Mouse (Mus musculus) stomach, embryonic 14.5 days (tissue): ENCODE measurements around the gene Vmn1r55. TPM values are rescaled to one million over a fixed set of nuclear protein-coding genes. Genes with fewer than 3 reads are reported as not detected.
"Not testable (repeated sequence)": the region's sequence is repeated elsewhere in the genome, so short reads cannot be mapped to it uniquely, and the experiment has no call there.

Source experiments
- ATAC-seq: fragments of 200-750 bp; cut with Nextera tagmentation; 2 replicates; pipeline ENCODE4 v1.8.0; 2017; ENCODE audit warnings: low read depth, moderate TSS enrichment; ENCODE audit not compliant: insufficient number of reproducible peaks, insufficient read depth, low FRiP score
- H3K27ac ChIP-seq: fragments of 300-500 bp; sonication (generic); 2 replicates; pipeline ENCODE4 v1.5.1; 2014; ENCODE audit warnings: mild to moderate bottlenecking, low read length, moderate library complexity, mixed read lengths
- H3K27me3 ChIP-seq: fragments of 300-500 bp; sonication (generic); 2 replicates; pipeline ENCODE4 v1.6.1; 2014; ENCODE audit warnings: low read length, control low read depth, mixed read lengths; ENCODE audit not compliant: control insufficient read depth, insufficient read depth
- H3K36me3 ChIP-seq: fragments of 300-500 bp; sonication (generic); 2 replicates; pipeline ENCODE4 v1.6.1; 2014; ENCODE audit warnings: mild to moderate bottlenecking, control low read depth, low read length, moderate library complexity, mixed read lengths; ENCODE audit not compliant: control insufficient read depth, insufficient read depth
- H3K4me1 ChIP-seq: fragments of 300-500 bp; sonication (generic); 2 replicates; pipeline ENCODE4 v1.6.1; 2014; ENCODE audit warnings: low read length, control low read depth, mixed read lengths; ENCODE audit not compliant: control insufficient read depth, insufficient read depth
- H3K4me2 ChIP-seq: fragments of 300-500 bp; sonication (generic); replicated peaks from 2 replicates; pipeline ENCODE4 v1.6.1; 2014; ENCODE audit warnings: low read depth, low read length, control low read depth
- H3K4me3 ChIP-seq: fragments of 300-500 bp; sonication (generic); 2 replicates; pipeline ENCODE4 v1.5.1; 2014; ENCODE audit warnings: low read depth, low read length, control low read depth
- H3K9ac ChIP-seq: fragments of 300-500 bp; sonication (generic); replicated peaks from 2 replicates; pipeline ENCODE4 v1.6.1; 2014; ENCODE audit warnings: low read depth, mild to moderate bottlenecking, control low read depth, low read length, moderate library complexity, mixed read lengths
- H3K9me3 ChIP-seq: fragments of 300-500 bp; sonication (generic); 2 replicates; pipeline ENCODE4 v1.6.1; 2016; ENCODE audit warnings: low read depth, low read length, control low read depth; ENCODE audit not compliant: control insufficient read depth
- WGBS: fragments of 180-500 bp; shearing (Covaris S2); extraction: QIAGEN DNeasy Blood & Tissue Kit; methylation state at CpG from one replicate; pipeline ENCODE4 v1.1.7; 2014; 5-methylcytosine and 5-hydroxymethylcytosine counted together
- polyA plus RNA-seq: library from polyadenylated mRNA; unstranded; fragments of >200 nt; fragmentation: Nextera tagmentation; extraction: Ambion mirVana; gene quantifications from 2 replicates; pipeline ENCODE4 v1.2.1, GENCODE M21; 2014

Vmn1r55 gene
- polyA plus RNA-seq = not detected in 2 replicates

DNA sequence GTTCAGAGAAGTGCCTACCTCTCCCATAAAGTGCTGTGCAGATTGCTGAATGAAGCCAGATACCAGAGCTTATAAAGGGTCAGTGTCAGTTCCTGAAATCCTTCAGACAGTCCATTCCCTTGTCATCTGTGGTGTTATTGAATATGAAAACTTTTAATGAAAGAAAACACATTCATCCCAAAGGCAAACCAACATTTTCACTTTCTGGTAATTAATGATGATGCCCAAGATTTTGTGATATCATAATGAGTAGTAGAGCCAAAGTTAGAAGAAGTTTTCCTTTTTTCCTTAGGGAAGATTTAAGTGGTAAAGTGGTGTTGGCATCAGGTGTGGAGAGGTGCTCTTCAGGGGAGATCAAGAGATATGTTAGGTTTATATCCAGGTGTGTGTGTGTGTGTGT, at the start of gene Vmn1r55:
TSS of gene Vmn1r55 (minus strand) at position 101 of the 400 bp plus-strand sequence.
- not testable (repeated sequence) for H3K9ac ChIP-seq, H3K4me1 ChIP-seq, H3K27ac ChIP-seq, H3K36me3 ChIP-seq, H3K4me3 ChIP-seq, H3K9me3 ChIP-seq, ATAC-seq, H3K27me3 ChIP-seq, H3K4me2 ChIP-seq

GRCm38 (mm10) chr7:5196647-5197046, 47.2 kb upstream of the Vmn1r55 start, which contains the start of gene Vmn1r56:
TSS of gene Vmn1r56 (minus strand) at chr7:5196747.
- H3K9me3 ChIP-seq, H3K4me3 ChIP-seq, H3K9ac ChIP-seq, ATAC-seq, H3K27me3 ChIP-seq, H3K36me3 ChIP-seq, H3K4me1 ChIP-seq, H3K27ac ChIP-seq, H3K4me2 ChIP-seq: not testable (repeated sequence)

GRCm38 (mm10) chr7:5125549-5126406, 23.7 kb downstream of the Vmn1r55 start, which contains the start of gene Rasl2-9:
TSS of gene Rasl2-9 (minus strand) at chr7:5125950.
- Histone ChIP-seq H3K27me3 (no peaks in the 10 kb centered on the region), H3K36me3 (no peaks in the 10 kb centered on the region), H3K4me1 (no peaks in the 10 kb centered on the region), H3K27ac (no peak within 1 kb of the TSS), H3K4me3 (peak within 1 kb of the TSS; percentile 13), H3K9me3 (no peaks in the 10 kb centered on the region), H3K4me2 (peak within 1 kb of the TSS; percentile 46), H3K9ac (no peak within 1 kb of the TSS)
- peak; percentile 74; the same call in 1 of the 2 replicates for ATAC-seq
- 17% methylated on average over 42 of the region's 42 CpGs for WGBS

GRCm38 (mm10) chr7:5125078-5125477, 24.4 kb downstream of the Vmn1r55 start:
- 81% methylated on average over 8 of the region's 8 CpGs for WGBS
- no peaks in the 10 kb centered on the region for H3K36me3 ChIP-seq
- no peak overlapping the region for H3K27ac ChIP-seq
- no peaks in the 10 kb centered on the region for H3K27me3 ChIP-seq
- no peaks in the 10 kb centered on the region for H3K4me1 ChIP-seq
- H3K4me2 ChIP-seq = no peak overlapping the region
- no peak overlapping the region for H3K4me3 ChIP-seq
- ATAC-seq = no peak
- no peaks in the 10 kb centered on the region for H3K9me3 ChIP-seq
- no peak overlapping the region for H3K9ac ChIP-seq

- Histone ChIP-seq H3K4me1 (no peaks in the 10 kb centered on the region), H3K9ac (no peak within 1 kb of the TSS), H3K27me3 (no peaks in the 10 kb centered on the region), H3K27ac (no peak within 1 kb of the TSS), H3K4me3 (no peak within 1 kb of the TSS), H3K36me3 (no peaks in the 10 kb centered on the region), H3K9me3 (no peaks in the 10 kb centered on the region), H3K4me2 (no peak within 1 kb of the TSS)
- no peak for ATAC-seq
- WGBS = 88% methylated on average over 3 of the region's 3 CpGs
Measured at GRCm38 (mm10) chr7:5116850-5117249, 32.6 kb downstream of the Vmn1r55 start, which contains the start of gene Rfpl4. TSS of gene Rfpl4 (minus strand) at chr7:5116950.

GRCm38 (mm10) chr7:5112701-5113100, 36.8 kb downstream of the Vmn1r55 start:
- no peaks in the 10 kb centered on the region for H3K9me3 ChIP-seq
- H3K27ac ChIP-seq = no peak overlapping the region
- no peaks in the 10 kb centered on the region for H3K27me3 ChIP-seq
- no peak overlapping the region for H3K9ac ChIP-seq
- no peaks in the 10 kb centered on the region for H3K36me3 ChIP-seq
- 34% methylated on average over 3 of the region's 3 CpGs for WGBS
- no peaks in the 10 kb centered on the region for H3K4me1 ChIP-seq
- H3K4me3 ChIP-seq = no peak overlapping the region
- H3K4me2 ChIP-seq = no peak overlapping the region
- ATAC-seq = no peak

DNA sequence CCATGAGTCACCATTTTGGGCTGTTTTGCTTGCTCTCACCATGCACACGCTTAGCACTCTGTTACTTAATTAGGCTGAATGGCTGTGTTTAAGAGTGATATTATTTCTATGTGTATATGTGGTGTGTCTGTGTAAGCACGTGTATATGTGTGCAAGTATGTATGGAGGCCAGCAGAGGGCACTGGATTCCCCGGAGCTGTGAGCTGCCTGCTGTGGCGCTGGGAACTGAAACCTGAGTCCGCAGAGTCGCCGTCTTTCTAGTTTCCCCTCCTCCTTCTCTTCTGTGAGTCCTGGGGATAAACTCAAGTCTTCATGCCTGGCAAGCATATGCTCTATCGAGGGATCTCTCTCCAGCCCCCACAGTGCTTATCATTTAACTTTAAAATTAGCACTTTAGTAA, 40.2 kb downstream of the Vmn1r55 start:
- H3K9ac ChIP-seq = no peak overlapping the region
- no peaks in the 10 kb centered on the region for H3K27me3 ChIP-seq
- H3K4me2 ChIP-seq = no peak overlapping the region
- 80% methylated on average over 8 of the region's 8 CpGs for WGBS
- no peak overlapping the region for H3K27ac ChIP-seq
- no peak overlapping the region for H3K4me3 ChIP-seq
- no peaks in the 10 kb centered on the region for H3K9me3 ChIP-seq
- no peak for ATAC-seq
- no peaks in the 10 kb centered on the region for H3K36me3 ChIP-seq
- no peaks in the 10 kb centered on the region for H3K4me1 ChIP-seq

GRCm38 (mm10) chr7:5108272-5108671, 41.2 kb downstream of the Vmn1r55 start:
- no peak overlapping the region for H3K4me2 ChIP-seq

More at GRCm38 (mm10) chr7:5108272-5108671, 41.2 kb downstream of the Vmn1r55 start:
- H3K9me3 ChIP-seq = no peaks in the 10 kb centered on the region
- H3K36me3 ChIP-seq = no peaks in the 10 kb centered on the region
- no peak overlapping the region for H3K9ac ChIP-seq
- ATAC-seq = no peak
- no peaks in the 10 kb centered on the region for H3K4me1 ChIP-seq
- no peak overlapping the region for H3K4me3 ChIP-seq
- no peaks in the 10 kb centered on the region for H3K27me3 ChIP-seq
- WGBS = 73% methylated on average over 4 of the region's 4 CpGs
- H3K27ac ChIP-seq = no peak overlapping the region
